Mouse (Mus musculus): ENCODE data around the gene St5.

St5 gene

DNA sequence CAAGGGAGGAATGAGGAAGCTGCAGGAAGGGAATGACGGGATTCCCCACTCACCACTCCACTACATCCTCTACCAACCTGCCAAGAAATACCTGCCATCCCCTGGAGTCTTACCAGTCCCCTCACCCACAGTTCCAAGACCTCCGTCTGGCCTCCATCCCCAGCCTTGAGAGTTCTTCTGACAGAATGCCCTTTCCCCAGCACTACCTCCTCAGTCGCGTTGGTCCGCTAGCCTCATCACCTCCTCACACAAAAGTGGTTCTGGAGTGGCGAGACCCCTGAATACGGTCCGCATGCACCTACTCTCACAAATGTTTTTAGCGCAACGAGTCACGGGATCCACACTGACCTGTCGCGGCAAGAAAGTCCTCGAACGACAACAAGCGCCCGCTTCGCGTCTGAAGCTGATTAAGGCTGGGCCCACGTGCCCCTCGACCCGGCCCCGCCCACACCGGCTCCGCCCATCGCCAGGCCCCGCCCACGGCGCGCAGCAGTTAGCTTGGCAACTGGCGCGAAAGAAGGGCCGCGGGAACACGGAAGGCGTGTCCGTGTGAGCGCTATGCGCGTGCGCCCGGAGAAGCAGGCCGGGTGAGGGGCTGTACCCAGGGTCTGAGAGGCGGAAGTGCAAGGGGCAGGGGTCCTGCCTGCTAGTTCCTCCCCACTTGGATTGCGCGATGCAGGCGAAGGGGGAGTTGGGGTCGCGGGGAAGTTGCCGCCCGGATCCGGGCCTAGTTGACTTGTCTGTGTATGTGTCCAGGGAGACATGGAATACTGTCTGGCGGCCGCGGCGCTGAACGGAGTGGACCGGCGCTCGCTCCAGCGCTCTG is at the start of gene St5, which contains the start of gene Akip1:
St5 (minus strand) TSS at position 416 of the 826 bp plus-strand sequence.
Akip1 (plus strand) TSS at position 501 of the 826 bp plus-strand sequence.
- peak; percentile 97 for DNase-seq

DNA sequence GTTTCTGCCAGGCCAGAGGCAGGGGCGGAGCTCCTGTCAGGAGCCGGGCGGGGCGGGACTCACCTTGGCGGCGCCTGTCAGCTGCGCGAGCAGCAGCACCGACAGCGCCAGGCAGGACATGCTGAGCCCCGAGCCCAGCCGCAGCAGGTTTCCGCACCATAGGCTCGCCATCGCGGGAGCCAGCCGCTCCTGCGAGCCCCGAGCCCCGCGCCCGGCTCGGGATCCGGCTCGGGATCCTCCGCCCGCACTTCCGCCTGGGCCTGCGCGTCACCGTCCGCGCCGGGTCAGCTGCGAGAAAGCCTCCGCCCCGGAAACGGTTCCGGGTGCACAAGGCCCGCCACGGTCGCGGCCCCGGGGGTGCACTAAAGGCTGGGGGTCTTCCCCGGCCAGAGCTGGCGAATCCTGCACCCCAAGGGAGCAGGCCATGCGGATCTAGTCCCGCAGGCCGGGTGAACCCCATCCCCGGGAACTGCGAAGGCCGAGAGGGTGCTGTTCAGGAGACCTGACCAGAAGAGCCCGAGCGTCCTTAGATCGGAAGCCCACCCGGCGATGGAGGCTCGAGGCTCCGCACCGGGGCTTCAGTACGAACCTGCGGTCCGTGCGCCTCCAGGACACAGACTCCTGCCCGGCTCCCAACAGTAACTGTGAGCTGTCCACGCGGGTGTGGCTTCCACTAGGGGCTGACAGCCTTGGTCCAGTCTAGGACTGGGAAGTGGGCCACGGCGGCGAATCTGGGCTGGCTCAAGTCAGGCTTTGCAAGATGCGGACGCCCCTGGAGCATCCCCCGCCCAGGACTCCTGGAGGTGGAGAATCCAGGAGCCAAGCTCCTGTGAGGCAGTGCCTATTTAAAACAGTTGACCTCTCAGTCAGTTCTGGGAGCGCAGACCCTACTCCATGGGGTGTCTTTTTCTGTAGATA is 48.9 kb upstream of the St5 start, which contains the start of gene Tmem9b:
Tmem9b (minus strand) TSS at position 868 of the 918 bp plus-strand sequence.
- peak; percentile 87 for DNase-seq

DNA sequence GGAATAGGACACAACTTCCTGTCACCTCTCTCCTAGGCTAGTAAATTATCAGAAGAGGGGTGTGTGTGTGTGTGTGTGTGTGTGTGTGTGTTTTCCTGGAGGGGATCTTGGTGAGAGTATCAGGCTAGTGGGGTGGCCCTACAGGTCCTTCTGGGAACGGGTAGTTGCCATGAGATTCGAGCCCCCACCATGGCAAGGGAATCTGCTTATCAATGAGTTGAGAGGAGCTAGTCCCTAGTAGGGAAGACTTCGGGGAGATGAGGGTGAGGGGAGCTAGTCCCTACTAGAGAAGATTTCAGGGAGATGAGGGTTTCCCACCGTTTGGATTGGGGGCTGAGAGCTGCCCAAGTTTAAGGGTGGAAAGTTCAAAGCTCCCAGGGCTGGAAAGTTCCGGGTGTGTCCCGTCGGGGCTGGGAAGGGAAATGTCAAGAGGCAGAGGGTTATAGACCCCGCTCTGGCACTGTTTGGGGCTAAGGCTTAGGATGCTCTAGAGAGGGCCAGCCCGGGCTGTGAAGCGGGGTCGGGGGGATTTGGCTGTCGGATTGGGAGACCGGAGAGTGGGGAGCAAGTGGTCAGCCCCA is 48.1 kb upstream of the St5 start:
- no peak for DNase-seq

DNA sequence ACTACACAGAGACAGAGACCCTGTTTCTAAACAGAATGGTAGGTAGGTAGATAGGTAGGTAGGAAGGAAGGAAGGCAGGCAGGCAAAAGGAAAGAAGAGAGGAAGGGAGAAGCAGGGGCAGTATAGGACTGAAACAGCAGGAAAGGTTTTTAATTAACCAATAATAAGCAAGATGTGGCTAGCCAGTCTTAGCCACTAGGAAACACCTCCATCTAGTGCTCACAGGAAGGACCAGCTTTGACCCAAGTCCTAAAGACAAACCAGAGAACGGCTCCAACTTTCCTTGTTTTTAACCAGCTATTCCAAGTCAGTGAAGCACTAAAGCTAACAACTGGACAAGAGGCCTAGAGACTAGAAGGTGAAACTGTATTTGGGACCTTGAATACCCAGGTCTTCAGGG is 44.3 kb upstream of the St5 start:
- no peak for DNase-seq

DNA sequence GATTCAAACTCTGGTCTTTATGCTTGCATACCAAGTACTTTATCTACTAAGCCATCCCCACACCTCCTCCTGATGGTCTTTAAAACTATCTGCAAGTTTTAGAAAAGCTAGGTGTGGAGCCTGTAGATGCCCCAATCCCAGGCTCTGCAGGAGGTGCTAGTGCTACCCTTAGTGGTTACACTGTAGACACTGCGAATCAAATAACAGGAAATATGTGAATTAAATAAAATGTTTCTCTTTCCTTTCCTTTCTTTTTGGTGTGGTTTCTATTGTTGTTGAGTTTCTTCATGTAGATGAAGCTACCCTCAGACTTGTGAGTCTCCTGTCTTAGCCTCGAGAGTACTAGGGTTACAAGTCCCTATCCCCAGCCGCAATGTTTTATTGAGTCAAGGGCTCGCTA is 38.3 kb upstream of the St5 start:
- DNase-seq, result no peak

DNA sequence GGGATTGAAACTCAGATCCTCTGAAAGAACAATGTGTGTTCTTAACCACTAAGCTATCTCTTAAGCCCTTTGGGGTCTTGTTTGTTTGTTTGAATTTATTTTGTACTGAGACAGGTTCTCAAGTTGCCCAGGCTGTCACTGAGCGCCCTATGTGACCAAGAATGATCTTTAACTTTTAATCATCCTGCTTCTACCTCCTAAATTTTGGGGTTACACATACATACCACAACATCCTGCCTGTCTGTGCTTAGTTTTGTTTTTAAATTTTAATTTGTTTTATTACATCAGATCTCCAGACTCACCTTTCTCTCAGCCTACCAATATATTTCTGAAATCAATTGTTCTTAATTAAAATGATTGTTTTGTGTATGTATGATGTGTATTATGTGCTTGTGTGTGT is 37.7 kb upstream of the St5 start:
- no peak for DNase-seq

DNA sequence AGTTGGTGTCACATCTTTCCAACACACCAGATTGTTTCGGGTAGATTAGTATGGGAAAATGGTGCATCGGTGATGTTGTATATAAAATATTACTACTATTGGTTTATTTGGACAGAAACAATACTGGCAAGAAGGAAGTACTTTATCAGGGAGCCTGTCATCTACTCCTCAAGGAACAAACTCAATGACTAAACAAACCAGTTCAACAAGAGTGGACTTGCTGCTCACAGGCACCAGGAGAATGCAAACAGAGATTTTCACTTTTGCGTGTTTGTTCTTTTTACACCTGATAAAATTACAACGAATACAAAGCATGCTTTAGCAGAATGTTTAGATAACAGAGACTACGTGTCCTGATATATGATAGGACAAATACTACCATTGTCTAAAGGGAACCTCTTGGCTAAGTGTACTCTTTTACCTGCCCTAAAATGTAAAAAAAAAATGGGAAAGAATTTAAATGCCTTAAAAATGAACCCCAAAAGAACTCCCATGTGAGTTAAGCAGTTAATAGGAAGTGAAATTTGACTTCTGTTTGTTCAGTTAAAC is 36.5 kb upstream of the St5 start:
- DNase-seq, result no peak

DNA sequence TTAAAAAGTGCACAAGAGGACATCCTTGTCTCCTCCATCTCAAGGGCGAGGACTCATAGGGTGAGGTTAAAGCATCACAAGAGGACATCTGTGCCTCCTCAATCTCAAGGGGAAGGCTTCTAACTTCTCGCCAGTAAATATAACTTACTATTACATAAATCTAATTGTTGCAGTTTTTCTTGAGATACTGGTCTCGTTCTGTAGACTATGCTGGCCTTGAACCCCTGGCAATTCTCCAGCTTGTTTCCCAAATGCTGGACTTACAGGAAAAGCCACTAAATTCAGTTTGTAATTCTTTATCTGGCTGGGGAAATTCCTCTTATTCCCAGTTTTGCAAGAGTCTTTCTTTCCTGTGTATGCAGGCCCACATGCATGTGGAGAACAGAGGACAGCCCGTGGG is 31.4 kb upstream of the St5 start:
- DNase-seq, result no peak

DNA sequence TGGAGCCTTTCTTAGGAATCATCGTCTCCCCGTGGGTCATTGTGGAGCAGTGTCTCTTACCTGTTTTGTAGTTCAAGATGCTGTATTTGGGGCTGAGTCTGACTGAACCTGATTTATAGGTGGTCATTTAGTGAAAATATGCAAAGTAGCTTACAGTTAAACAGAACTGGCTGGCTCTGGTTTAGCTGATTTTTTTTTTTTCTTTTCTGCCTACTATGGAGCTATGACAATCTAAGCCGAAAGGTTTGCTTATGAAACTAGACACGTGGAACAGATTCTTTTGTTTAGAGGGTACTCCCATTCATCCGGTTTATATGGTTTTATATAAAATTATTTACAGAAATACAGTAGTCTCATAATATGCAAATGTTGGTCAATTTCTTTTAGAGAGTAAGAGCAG is 28.2 kb upstream of the St5 start, which contains the start of gene Ascl3:
Ascl3 (minus strand) TSS at position 101 of the 400 bp plus-strand sequence.
- DNase-seq, result no peak

DNA sequence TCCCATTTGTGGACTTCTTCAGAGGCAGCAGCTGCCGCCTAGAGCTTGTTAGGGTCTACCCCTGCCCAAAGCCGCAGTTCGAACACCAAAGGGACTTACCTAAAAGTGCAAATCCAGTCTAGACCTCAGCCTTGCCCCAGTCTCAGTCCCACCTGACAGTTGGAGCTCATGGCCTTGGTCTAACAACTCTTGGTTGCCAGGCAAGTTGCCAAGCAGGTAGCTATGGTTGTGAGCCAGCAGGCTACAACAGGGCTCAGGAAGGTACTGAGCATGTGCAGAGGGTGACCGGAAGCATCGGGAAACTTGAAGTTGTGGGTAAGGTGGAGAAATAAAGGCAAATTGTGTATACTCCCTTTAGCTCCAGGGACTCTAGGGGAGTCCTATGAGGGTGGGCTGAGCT is 20.3 kb upstream of the St5 start, which contains the start of gene BC051019:
BC051019 (minus strand) TSS at position 154 of the 400 bp plus-strand sequence.
- DNase-seq, result no peak

DNA sequence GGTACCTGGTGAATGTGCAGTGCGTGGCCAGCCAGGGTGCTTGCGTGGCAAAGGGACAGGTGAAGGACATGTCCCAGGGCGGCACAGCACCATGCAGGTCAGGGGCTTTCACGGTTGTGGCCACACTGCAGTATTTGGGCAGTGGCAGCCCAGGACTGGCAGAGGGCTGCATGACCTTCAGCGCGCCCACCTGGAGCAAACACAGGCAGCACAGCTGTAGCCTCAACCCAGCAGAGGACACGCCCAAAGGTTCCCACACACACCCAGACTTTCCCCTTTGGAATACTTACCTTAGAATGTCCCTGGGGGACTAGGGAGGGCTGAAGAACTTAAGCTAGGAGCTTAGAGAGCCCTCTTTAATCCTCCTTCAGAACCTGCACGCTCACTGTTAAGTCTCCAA is 19.7 kb upstream of the St5 start:
- DNase-seq, result no peak

DNA sequence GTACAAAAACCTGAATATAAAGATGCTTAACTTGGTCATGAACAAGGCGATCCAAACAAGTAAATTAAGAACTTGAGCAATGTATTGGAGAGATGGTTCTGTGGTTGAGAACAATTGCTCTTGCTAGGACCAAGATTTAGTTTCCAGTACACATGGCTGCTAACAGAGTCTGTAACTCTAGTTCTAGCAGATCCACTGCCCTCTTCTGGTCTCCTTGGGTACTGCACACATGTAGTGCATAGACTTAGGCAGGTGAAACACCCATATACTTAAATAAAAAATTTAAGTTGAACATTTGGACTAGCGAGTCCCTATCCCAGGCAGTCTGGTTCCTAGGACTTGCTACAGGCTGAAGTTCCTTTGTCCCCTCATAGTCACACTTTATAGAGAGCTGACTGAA is 19.2 kb upstream of the St5 start:
- DNase-seq, result peak; percentile 26

DNA sequence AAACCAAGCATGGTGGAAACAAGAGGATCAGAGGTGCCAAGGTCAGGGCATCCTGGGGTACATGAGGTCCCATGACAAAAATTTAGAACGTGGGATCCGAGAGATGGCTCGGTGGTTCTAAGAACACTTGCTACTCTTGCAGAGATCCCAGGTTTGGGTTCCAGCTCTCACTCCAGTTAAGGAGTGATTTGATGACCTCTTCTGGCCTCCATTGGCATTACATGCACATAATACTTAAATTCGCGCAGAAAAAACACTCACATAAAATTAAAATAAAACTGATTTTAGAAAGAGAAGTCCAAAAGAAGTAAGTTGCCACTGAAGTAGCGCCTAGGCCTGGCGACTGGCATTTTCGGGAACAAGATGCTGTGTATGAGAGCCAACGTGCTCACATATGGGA is 15.9 kb upstream of the St5 start:
- DNase-seq, result peak; percentile 50

DNA sequence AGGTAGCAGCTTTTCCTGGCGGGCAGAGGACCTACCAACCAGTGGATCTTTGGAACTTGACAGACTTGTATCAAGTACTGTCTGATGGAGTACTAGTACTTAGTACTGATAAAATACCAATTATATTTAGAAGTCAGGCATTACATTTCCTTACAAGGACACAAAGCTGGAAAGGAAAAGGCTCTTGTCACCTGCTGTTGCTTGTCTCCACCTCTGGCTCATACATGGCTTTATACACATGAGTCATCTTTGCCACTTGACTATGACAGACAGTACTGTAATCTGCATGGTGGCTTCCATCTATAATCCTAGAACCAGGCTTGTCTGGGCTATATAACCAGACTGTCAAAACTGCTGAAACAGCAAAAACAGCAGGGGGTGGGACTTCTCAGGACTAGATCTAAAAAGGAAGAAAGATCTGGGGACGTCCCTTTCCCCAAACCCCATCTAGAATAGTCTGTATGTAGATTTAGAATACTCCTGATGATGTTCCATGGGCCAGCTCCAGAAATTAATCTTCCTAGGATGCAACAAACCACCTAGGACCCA is 10.1 kb upstream of the St5 start:
- DNase-seq, result no peak

DNA sequence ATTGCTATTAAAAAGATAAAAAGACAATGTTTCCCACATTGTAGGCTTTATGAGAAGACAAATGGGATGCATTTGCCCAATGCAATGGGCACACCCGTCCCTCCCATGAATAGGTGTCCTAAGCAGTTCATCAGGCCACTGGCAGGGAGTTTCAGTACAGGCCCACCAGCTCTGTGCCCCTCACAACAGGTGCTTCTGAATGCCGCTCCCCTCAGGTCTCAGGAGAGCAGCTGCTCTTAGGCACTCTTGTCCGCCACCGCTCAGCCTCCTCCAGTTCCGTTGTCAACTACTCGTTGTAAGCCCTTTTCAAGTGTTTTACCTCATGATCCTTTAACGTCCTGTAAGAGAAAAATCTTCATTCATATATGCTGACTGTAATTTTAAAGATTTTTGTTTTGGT is 8.8 kb upstream of the St5 start:
- no peak for DNase-seq

DNA sequence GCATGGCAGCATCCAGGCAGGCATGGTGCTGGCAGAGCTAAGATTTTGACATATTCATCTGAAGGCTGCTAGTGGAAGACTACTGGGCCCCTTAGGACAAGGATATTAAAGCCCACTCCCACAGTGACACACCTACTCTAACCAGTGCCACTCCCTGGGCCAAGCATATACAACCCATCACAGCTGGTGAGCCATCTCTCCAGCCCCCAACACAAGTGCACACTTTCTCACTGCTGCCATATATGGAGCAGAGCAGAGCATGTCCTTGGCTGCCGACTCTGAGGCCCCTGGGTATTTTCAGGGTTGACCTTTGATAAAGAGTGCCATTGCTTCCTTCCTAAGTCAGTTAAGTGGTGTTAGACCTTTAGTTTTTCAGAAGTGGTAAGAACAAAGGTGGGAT is 6.7 kb upstream of the St5 start:
- DNase-seq, result no peak

DNA sequence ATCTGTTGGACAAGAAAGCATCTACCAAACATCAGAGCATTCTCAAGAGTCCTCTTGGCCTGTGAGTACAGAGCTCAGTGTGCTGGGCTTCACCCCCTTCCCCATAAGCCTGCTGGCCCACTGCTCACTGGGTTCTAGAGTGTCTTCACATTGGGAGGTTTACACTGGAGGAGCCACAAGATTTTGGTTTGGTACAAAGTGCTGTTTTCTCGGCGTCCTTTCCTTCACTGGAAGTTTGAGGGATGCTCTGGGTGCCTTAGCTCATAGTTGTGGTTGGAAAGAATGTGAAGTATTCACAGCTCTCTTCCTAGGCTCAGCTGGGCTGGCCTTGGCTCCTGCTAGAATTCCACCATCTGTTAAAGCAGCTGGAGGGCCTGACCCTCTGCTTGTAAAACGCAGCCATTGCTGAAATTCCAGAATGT is 5.6 kb upstream of the St5 start:
- no peak for DNase-seq

DNA sequence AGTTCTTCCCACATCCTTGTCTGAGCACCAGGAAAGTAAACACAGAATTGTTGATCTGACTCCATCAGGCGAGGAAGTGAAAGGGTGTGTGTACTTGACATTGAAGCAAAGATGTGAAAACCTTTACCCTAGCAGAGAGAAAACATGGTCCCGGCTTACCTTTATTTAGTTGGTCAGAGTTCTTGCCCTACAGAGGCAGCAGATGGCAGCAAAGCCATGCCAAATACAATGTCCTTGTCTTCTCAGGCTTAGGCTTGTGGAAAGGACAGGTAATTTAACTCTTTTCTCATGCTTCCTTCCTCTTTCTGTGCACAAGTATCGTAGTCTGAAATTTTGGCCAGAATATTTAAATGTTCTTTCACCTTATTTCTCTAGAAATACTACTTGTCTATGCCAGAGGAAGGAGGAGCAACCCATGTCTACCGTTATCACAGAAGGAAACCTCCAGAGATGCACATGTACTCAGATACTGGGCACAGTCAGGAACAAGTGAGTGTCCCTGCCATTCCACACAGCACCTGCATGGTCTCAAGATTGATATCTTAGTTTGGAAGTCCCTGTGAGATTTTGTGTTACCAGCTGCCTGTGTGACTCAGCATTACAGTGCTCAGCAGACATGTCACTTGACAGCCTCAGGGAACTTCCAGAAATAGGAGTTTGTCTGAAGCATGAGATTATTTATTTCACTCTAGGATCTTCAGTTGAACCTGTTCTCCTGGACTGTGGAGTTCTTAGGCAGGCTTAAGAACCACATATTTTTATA is 3.8 kb upstream of the St5 start:
- DNase-seq, result peak; percentile 69

DNA sequence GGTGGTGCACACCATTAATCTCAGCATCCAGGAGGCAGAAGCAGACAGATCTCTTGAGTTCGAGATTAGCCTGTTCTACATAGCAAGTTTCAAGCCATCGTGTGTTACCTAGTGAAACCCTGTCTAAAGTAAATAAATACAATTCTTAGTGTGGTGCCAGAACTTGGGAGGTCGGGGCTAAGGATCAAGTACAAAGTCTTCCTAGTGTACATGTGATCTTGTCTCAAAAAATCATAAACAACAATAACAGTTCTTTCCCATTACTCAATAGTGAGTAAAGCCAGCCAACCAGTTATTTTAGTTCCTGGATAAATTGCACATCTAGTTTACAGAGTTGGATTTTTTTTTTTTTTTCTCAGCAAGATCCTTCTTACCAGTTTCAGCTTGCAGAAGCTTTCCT is 1.1 kb upstream of the St5 start:
- DNase-seq, result no peak

DNA sequence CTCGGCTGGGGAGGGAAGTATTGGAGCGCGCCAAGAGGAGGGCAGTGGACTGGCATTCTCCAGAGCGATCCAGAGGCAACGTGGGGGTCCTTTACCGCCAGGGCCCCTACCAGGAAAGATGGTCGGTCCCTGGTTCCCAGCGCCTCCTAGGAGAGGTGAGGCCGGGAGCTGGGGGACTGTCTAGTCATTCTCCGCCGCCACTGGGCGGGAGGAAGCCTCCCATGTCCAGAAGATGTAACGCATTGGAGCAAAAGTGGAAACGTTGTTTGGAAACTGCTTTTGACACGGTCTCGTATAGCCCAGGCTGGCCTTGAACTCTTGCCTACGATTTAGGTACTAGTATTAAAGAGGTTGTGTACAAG is 592 bp upstream of the St5 start:
- no peak for DNase-seq

DNA sequence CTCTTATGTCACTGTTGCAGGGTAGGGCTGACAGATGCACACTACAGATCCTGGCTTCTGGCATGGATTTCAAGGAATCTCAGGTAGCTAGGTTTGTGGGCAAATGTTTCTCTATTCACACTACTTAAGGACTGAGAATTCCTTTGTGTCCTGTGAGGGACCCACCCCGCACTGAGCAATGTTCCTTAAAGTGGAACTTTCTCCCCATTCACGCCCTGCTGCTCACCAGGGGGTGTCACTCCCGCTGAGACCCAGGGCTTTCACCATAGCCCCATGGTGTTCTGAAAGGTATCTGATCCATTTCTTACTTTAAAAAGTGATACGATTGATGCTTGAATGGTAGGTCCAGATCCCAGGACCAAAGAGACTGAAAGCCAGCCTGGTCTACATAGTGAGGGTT is 684 bp downstream of the St5 start:
- DNase-seq, result no peak

DNA sequence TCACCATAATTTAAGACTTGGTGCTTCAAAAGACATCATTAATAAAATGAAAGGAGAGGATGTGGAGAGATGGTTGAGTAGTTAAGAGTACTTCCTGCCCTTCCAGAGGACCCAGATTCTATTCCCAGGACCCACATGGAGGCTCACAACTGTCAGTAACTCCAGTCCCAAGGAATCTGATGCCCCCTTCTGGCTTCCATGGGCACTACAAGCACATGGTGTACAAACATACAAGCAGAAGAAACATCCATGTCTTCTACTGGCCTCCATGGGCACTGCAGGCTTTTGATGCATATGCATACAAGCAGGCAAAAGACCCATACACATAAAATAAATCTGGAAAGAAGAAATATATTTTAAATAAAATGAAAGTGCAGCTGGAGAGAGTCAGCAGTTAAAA is 3.2 kb downstream of the St5 start:
- DNase-seq, result peak; percentile 30

Data from retina, postnatal 1 day (tissue).